Mouse (Mus musculus) heart, embryonic 15.5 days (tissue): ENCODE results near the gene Zfp110. TPM values are rescaled to one million over a fixed set of nuclear protein-coding genes. Genes with fewer than 3 reads are reported as not detected.

Source experiments
- polyA plus RNA-seq: library from polyadenylated mRNA; unstranded; fragments of >200 nt; fragmentation: Nextera tagmentation; extraction: Ambion mirVana; gene quantifications from 2 replicates; pipeline ENCODE4 v1.2.1, GENCODE M21; 2015

The Zfp110 gene
- polyA plus RNA-seq, 1 experiment from 2014 or later = 22.1 TPM

Other genes with a start within 250 kb of the Zfp110 start
- 0.03 TPM in 1 of 2 replicates, not detected in the other for gene Vmn2r53, start 226.0 kb upstream of the Zfp110 start, polyA plus RNA-seq
- gene Vmn2r54, start 194.4 kb upstream of the Zfp110 start, polyA plus RNA-seq = not detected in 2 replicates
- gene Vmn2r55, start 149.8 kb upstream of the Zfp110 start, polyA plus RNA-seq = not detected in 2 replicates
- gene Vmn2r56, start 99.8 kb upstream of the Zfp110 start, polyA plus RNA-seq = not detected in 2 replicates
- gene Zscan18, start 31.1 kb upstream of the Zfp110 start, polyA plus RNA-seq = 4.7 and 5.9 TPM in 2 replicates
- gene Zfp329, start 15.9 kb upstream of the Zfp110 start, polyA plus RNA-seq = 9.6 and 10.2 TPM in 2 replicates
- gene Zfp128, start 46.4 kb downstream of the Zfp110 start, polyA plus RNA-seq = 2.9 and 3.3 TPM in 2 replicates
- 9.5 and 11.2 TPM in 2 replicates for gene Zscan22, start 63.1 kb downstream of the Zfp110 start, polyA plus RNA-seq
- 453 and 535 TPM in 2 replicates for gene Rps5, start 87.5 kb downstream of the Zfp110 start, polyA plus RNA-seq
- 0.47 and 0.49 TPM in 2 replicates for gene Rnf225, start 92.7 kb downstream of the Zfp110 start, polyA plus RNA-seq
- 5.2 and 7.5 TPM in 2 replicates for gene Zfp324, start 131.1 kb downstream of the Zfp110 start, polyA plus RNA-seq
- 5.0 and 6.4 TPM in 2 replicates for gene Zfp446, start 143.1 kb downstream of the Zfp110 start, polyA plus RNA-seq
- 0.14 TPM in 1 of 2 replicates, not detected in the other for gene Slc27a5, start 163.4 kb downstream of the Zfp110 start, polyA plus RNA-seq
- 116 and 173 TPM in 2 replicates for gene Trim28, start 164.4 kb downstream of the Zfp110 start, polyA plus RNA-seq
- gene Zbtb45, start 175.3 kb downstream of the Zfp110 start, polyA plus RNA-seq = 12.2 and 18.0 TPM in 2 replicates
- 129 and 133 TPM in 2 replicates for gene Chmp2a, start 200.0 kb downstream of the Zfp110 start, polyA plus RNA-seq
- 107 and 130 TPM in 2 replicates for gene Ube2m, start 203.5 kb downstream of the Zfp110 start, polyA plus RNA-seq
- gene Mzf1, start 220.0 kb downstream of the Zfp110 start, polyA plus RNA-seq = 1.5 and 2.1 TPM in 2 replicates